Mouse (Mus musculus): ENCODE results near the gene Dlg2. TPM values are rescaled to one million over a fixed set of nuclear protein-coding genes. Genes with fewer than 3 reads are reported as not detected.

The Dlg2 gene
- 1 to 10 TPM; 1.7 to 1.9 TPM for total RNA-seq (2021)
- polyA plus RNA-seq (2012; rRNA removed), result 0.72 and 1.1 TPM in 2 replicates
- long read RNA-seq, result 0 reads

DNA sequence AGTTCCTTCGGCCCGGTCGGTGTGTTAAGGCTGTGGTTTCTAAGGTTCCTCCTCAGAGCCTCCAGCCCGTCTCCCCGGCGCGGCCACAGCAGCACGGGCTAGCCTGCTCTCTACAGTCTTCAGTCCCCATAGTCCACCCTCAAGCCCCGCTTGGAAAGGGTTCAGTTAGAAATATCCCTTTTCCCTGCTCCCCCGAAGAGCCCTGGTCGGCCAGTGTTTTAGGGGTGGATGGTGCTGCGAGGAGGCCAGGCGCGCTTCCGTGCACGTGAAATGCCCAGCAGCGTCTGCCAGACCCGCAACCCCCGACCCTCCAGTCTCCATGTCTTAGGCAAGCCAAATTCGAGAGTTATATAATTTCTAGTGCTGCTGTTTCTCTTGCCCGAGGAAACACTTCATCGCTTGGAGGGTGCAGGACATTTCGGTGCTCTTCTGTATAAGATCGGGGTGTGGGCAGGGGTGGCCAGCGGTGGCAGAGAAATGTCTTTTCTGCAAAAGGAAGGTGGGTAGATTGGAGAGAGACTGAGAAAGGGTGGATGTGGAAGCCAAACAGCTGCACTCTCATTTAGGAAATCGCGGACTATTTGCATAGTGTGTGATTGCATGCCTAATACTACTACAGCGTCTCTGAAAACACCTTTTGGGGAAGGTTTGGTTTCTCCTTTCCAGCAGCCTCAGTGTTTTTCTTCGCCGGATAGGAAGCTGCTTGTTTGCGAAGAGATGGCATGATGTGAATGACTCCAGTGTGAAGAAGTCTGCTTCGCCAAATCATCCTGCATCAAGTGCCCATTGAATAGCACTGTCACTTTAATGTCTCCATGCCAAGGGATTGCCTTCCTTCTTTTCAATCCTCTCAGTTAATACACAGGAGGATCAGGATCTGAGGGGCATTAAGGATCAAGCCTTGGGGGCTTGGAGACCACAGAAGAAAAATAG lies at the start of gene Dlg2:
TSS of gene Dlg2 (plus strand) at position 360 of the 933 bp plus-strand sequence.
- peak within 1 kb of the TSS; percentile 88 for H3K27ac ChIP-seq
- TF ChIP-seq EP300 (IDR thresholded peaks at IDR 0.05; ENCODE audit: insufficient read depth, low read depth, low read length) (no peak), POLR2A (IDR thresholded peaks at IDR 0.05; ENCODE audit: insufficient read depth, low read depth, low read length) (no peak), CTCF (IDR thresholded peaks at IDR 0.05) (no peak)
- H3K36me3 ChIP-seq (ENCODE audit: control insufficient read depth, insufficient read depth, low read length), result no peaks in the 10 kb centered on the region
- peak within 1 kb of the TSS; percentile 87 for H3K9ac ChIP-seq (ENCODE audit: low read depth, low read length)
- H3K4me3 ChIP-seq, result peak within 1 kb of the TSS; percentile 89
- WGBS, result under 1% methylated on average over 32 of the region's 32 CpGs
- peaks cover 2% of the 10 kb centered on the region for H3K4me1 ChIP-seq (ENCODE audit: control insufficient read depth, insufficient read depth, low read length)
- intact Hi-C loops (cut with DNase I), result loop anchor here (1.0 kb wide), 1 partner anchor 32 kb away; no protein-coding TSS in a partner anchor
- no peaks in the 10 kb centered on the region for H3K27me3 ChIP-seq (ENCODE audit: control insufficient read depth, insufficient read depth, low read length)
- no peaks in the 10 kb centered on the region; the same call in 1 of the 2 replicates for H3K79me2 ChIP-seq (replicated peaks; ENCODE audit: control insufficient read depth, insufficient read depth, low read length)
- no peak for DNase-seq

DNA sequence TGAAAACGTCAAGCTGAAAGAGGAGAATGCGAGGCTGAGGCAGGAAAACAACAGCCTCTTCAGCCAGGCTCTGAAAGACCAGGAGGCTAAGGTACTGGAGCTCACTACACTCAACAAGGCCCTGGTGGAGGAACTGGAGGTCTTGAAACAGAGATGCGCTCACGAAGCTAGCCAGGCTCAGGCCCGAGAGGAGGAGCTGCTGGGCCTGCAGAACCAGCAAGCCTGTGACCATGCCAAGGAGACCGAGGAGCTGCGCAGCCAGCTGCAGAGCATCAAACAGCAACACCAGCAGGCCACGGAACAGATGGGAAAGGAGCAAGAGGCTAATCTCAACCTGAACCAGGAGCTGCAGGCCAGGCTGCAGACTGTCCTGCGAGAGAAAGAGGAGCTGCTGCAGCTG lies 49.5 kb upstream of the Dlg2 start:
- H3K36me3 ChIP-seq (ENCODE audit: control insufficient read depth, insufficient read depth, low read length), result no peaks in the 10 kb centered on the region
- H3K27me3 ChIP-seq (ENCODE audit: control insufficient read depth, insufficient read depth, low read length), result no peaks in the 10 kb centered on the region; the same call in 1 of the 2 replicates
- WGBS, result 45% methylated on average over 9 of the region's 9 CpGs
- H3K79me2 ChIP-seq (replicated peaks; ENCODE audit: control insufficient read depth, insufficient read depth, low read length), result no peaks in the 10 kb centered on the region
- intact Hi-C loops (cut with DNase I), result loop anchor here (2.0 to 10.0 kb wide), 2 partner anchors 30 to 122 kb away; partner anchors contain the start of genes Sytl2 and Tmem126a
- H3K4me1 ChIP-seq (ENCODE audit: control insufficient read depth, insufficient read depth, low read length), result no peaks in the 10 kb centered on the region; the same call in 1 of the 2 replicates
- peak overlapping the region; percentile 63 for H3K4me3 ChIP-seq
- no peak overlapping the region for H3K27ac ChIP-seq
- TF ChIP-seq EP300 (IDR thresholded peaks at IDR 0.05; ENCODE audit: insufficient read depth, low read depth, low read length), result no peak
- no peak for TF ChIP-seq CTCF (IDR thresholded peaks at IDR 0.05)
- TF ChIP-seq POLR2A (IDR thresholded peaks at IDR 0.05; ENCODE audit: insufficient read depth, low read depth, low read length), result no peak
- DNase-seq, result peak; percentile 39 to 41
- no peak overlapping the region for H3K9ac ChIP-seq (ENCODE audit: low read depth, low read length)

DNA sequence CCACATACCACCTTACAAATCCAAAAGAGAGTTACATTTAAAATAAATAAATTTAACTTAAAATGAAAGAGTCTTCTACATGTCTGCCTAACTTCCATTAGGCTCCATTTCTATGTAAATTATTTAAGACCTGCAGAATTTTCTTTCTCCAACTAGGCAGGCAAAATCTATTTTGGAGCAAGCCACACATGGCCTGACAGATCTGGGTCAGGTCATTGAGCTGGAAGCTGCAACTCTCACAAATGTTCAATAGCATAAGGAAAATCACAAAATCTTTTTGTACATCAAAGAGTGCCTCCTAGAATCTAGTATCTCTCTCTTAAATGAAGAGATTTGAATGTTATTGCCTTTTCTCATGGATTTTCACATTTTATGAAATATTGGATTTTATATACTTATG lies 44.3 kb upstream of the Dlg2 start:
- TF ChIP-seq POLR2A (IDR thresholded peaks at IDR 0.05; ENCODE audit: insufficient read depth, low read depth, low read length), result no peak

DNA sequence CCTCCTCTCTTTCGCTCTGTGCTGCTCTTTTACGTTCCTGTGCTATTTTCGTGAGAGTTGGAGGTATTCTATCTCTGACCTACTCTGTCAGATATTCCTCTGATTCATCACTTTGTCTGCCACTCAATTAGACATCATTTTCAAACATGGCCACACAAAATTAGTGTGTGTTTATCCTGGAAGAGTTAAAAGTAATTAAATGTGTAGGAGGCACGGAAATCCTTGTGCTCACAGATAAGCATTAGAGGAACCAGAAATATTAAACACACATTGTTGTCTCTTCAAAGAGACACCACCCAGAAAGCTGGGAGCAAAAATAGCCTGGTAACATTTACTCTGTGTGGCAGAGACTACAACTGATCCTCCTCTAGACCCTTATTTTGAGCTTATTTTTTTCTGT lies 36.4 kb upstream of the Dlg2 start:
- WGBS, result 78% methylated on average over 4 of the region's 4 CpGs
- Histone ChIP-seq H3K36me3 (ENCODE audit: control insufficient read depth, insufficient read depth, low read length) (peaks cover 3% of the 10 kb centered on the region), H3K27me3 (ENCODE audit: control insufficient read depth, insufficient read depth, low read length) (no peaks in the 10 kb centered on the region), H3K79me2 (replicated peaks; ENCODE audit: control insufficient read depth, insufficient read depth, low read length) (peaks cover 6% of the 10 kb centered on the region; the same call in 1 of the 2 replicates), H3K4me3 (no peak overlapping the region), H3K27ac (no peak overlapping the region), H3K9ac (ENCODE audit: low read depth, low read length) (no peak overlapping the region), H3K4me1 (ENCODE audit: control insufficient read depth, insufficient read depth, low read length) (peaks cover 2% of the 10 kb centered on the region)
- TF ChIP-seq POLR2A (IDR thresholded peaks at IDR 0.05; ENCODE audit: insufficient read depth, low read depth, low read length) (no peak), CTCF (IDR thresholded peaks at IDR 0.05) (no peak), EP300 (IDR thresholded peaks at IDR 0.05; ENCODE audit: insufficient read depth, low read depth, low read length) (no peak)
- intact Hi-C loops (cut with DNase I), result no loop called here
- DNase-seq, result no peak

More for the DNA sequence above, 44.3 kb upstream of the Dlg2 start:
- intact Hi-C loops (cut with DNase I), result no loop called here
- Histone ChIP-seq H3K27me3 (ENCODE audit: control insufficient read depth, insufficient read depth, low read length) (no peaks in the 10 kb centered on the region; the same call in 1 of the 2 replicates), H3K27ac (no peak overlapping the region), H3K4me1 (ENCODE audit: control insufficient read depth, insufficient read depth, low read length) (no peaks in the 10 kb centered on the region; the same call in 1 of the 2 replicates), H3K9ac (ENCODE audit: low read depth, low read length) (no peak overlapping the region), H3K36me3 (ENCODE audit: control insufficient read depth, insufficient read depth, low read length) (no peaks in the 10 kb centered on the region), H3K4me3 (no peak overlapping the region), H3K79me2 (replicated peaks; ENCODE audit: control insufficient read depth, insufficient read depth, low read length) (no peaks in the 10 kb centered on the region)
- no peak for DNase-seq

DNA sequence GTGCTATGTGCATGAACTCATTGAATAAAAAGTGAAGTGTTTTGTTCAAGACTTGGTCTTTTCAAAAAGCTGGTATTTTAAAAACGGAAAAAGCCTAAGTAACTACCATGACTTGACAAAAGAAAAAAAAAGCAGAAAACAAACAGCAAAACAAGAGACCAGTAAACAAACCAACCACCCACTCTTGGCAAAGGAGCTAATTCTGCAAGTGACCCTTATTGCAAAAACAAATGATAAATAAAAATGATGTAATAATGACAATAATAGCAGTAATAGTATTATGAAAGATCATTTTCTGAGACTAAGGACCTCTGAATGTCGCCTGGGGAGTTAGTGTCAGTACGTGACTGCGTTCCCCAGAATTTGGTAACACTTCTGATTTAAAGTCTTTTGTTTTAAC lies 34.4 kb upstream of the Dlg2 start:
- intact Hi-C loops (cut with DNase I), result no loop called here
- peak overlapping the region; percentile 91 for H3K4me3 ChIP-seq
- H3K9ac ChIP-seq (ENCODE audit: low read depth, low read length), result peak overlapping the region; percentile 55
- no peak for DNase-seq
- no peaks in the 10 kb centered on the region for H3K27me3 ChIP-seq (ENCODE audit: control insufficient read depth, insufficient read depth, low read length)
- H3K4me1 ChIP-seq (ENCODE audit: control insufficient read depth, insufficient read depth, low read length), result peaks cover 3% of the 10 kb centered on the region
- TF ChIP-seq CTCF (IDR thresholded peaks at IDR 0.05) (no peak), POLR2A (IDR thresholded peaks at IDR 0.05; ENCODE audit: insufficient read depth, low read depth, low read length) (no peak), EP300 (IDR thresholded peaks at IDR 0.05; ENCODE audit: insufficient read depth, low read depth, low read length) (no peak)
- peak overlapping the region; percentile 91 for H3K27ac ChIP-seq
- H3K36me3 ChIP-seq (ENCODE audit: control insufficient read depth, insufficient read depth, low read length), result peaks cover 10% of the 10 kb centered on the region
- peaks cover 6% of the 10 kb centered on the region; the same call in 1 of the 2 replicates for H3K79me2 ChIP-seq (replicated peaks; ENCODE audit: control insufficient read depth, insufficient read depth, low read length)
- whole genome bisulfite sequencing, result 12% methylated on average over 4 of the region's 4 CpGs
